12 mouse cellular contexts compared by ENCODE assay signal in the genomic region with DNA sequence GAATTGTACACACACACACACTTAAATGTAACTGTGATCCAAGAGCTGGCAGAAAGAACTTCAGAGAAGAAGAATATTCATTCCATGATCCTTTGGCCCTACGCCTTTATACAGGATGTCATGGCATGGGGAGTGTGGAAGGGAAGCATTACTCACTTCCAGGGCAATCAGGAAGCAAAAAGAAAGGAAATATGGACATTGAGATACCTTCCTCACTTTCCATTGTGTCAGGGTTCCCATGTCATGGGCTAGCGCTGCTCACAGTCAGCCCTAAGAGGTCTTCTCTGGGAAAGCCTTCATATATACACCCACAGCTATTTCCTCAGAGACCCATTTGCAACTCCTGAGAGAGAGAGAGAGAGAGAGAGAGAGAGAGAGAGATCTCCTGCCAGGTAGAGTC. TPM values are rescaled to one million over a fixed set of nuclear protein-coding genes. Genes with fewer than 3 reads are reported as not detected.
DNase-seq lines count a peak whose midpoint lies in the region; ATAC-seq lines count a peak whose summit lies in the region.
"Had no signal": no experiment of that assay in that cellular context is flagged by ENCODE, and none has a peak within 500 bp of the region (broad histone marks: within the 10 kb centered on the region; RNA-seq: fewer than 3 reads in every experiment).

No protein-coding gene starts in this region.

- H3K4me3 ChIP-seq in kidney, embryonic 15.5 days (replicated peaks): peak overlapping the region; percentile 72
- peak overlapping the region; percentile 99 for H3K4me3 ChIP-seq in brown adipose tissue, adult 24 weeks (ENCODE audit: insufficient read depth, low read depth, low read length)
- peak overlapping the region; percentile 64; the same call in 1 of the 2 replicates for H3K4me3 ChIP-seq in limb, embryonic 15.5 days

- no peaks in the 10 kb centered on the region for H3K27me3 ChIP-seq in kidney, embryonic 15.5 days
- H3K27me3 ChIP-seq in limb, embryonic 15.5 days: no peaks in the 10 kb centered on the region
- H3K27me3 ChIP-seq: hindbrain, embryonic 13.5 days had no signal

- ATAC-seq in kidney, embryonic 15.5 days (replicated peaks; ENCODE audit: low FRiP score): no peak
- ATAC-seq in limb, embryonic 15.5 days (ENCODE audit: insufficient number of reproducible peaks, low FRiP score, low TSS enrichment, low read depth): no peak

- peak overlapping the region; percentile 54 for H3K4me2 ChIP-seq in kidney, embryonic 15.5 days
- H3K4me2 ChIP-seq in limb, embryonic 15.5 days: peak overlapping the region; percentile 47; the same call in 1 of the 2 replicates

- peak overlapping the region; percentile 95; the same call in 1 of the 2 replicates for H3K27ac ChIP-seq in kidney, embryonic 15.5 days
- H3K27ac ChIP-seq in brown adipose tissue, adult 24 weeks (replicated peaks; ENCODE audit: low read depth, low read length): peak overlapping the region; percentile 99
- 0 out of 2 replicates have a peak overlapping the region, but pooled peaks have one; percentile 27 for H3K27ac ChIP-seq in limb, embryonic 15.5 days
- H3K27ac ChIP-seq: hindbrain, embryonic 13.5 days had no signal

- no peaks in the 10 kb centered on the region for H3K36me3 ChIP-seq in kidney, embryonic 15.5 days
- H3K36me3 ChIP-seq in limb, embryonic 15.5 days: no peaks in the 10 kb centered on the region
- H3K36me3 ChIP-seq: hindbrain, embryonic 13.5 days had no signal

- H3K9me3 ChIP-seq in kidney, embryonic 15.5 days (replicated peaks): no peaks in the 10 kb centered on the region
- H3K9me3 ChIP-seq in limb, embryonic 15.5 days: no peaks in the 10 kb centered on the region
- H3K9me3 ChIP-seq: hindbrain, embryonic 13.5 days had no signal

- WGBS in kidney, embryonic 15.5 days: 91% methylated on average over 2 of the region's 2 CpGs
- 89% methylated on average over 2 of the region's 2 CpGs for WGBS in limb, embryonic 15.5 days

- no peak overlapping the region for H3K9ac ChIP-seq in kidney, embryonic 15.5 days
- no peak overlapping the region for H3K9ac ChIP-seq in limb, embryonic 15.5 days
- H3K9ac ChIP-seq: hindbrain, embryonic 13.5 days had no signal

- no peak for DNase-seq in kidney, adult 11 months
- DNase-seq in A20 (ENCODE audit: low read depth, low spot score): peak; percentile 4
- no peak for DNase-seq in cerebellum, postnatal 25 days
- no peak for DNase-seq in left cerebral cortex, adult 11 months (ENCODE audit: low spot score)
- DNase-seq: adrenal gland, adult 8-10 months; lung, adult 2 months; spleen, adult 18-20 months; thymus, postnatal 36 days had no signal

- H3K4me1 ChIP-seq in kidney, embryonic 15.5 days: peaks cover 21% of the 10 kb centered on the region
- peaks cover 12% of the 10 kb centered on the region for H3K4me1 ChIP-seq in brown adipose tissue, adult 24 weeks (ENCODE audit: control insufficient read depth, insufficient read depth, insufficient read length, low read length)
- H3K4me1 ChIP-seq in limb, embryonic 15.5 days: peaks cover 9% of the 10 kb centered on the region; the same call in 1 of the 2 replicates

RNA-seq across cellular contexts. Expression of a gene that starts 1.3 kb away (rescaled TPM):
- polyA plus RNA-seq in kidney, embryonic 15.5 days (2015; fragmentation: Nextera tagmentation; extraction: Ambion mirVana): 1.7 and 1.9 TPM in 2 replicates
- polyA plus RNA-seq in brown adipose tissue, adult 24 weeks (2012; ENCODE audit: insufficient read depth, insufficient read length, missing spikeins): 9.8 and 12.0 TPM in 2 replicates
- polyA plus RNA-seq in limb, embryonic 15.5 days (2015; fragmentation: Nextera tagmentation; extraction: Ambion mirVana): 3.2 and 3.8 TPM in 2 replicates

Comparison
In these comparisons a context has a peak if more than half of its experiments do, and no peak if none do; other contexts are left out.
1. H3K27ac ChIP-seq: peak in every context shown above with its lines; median percentile 99 in brown adipose tissue, adult 24 weeks; 95 in kidney, embryonic 15.5 days; 27 in limb, embryonic 15.5 days.